Mouse (Mus musculus): ENCODE results near the gene Zbtb12. TPM values are rescaled to one million over a fixed set of nuclear protein-coding genes. Genes with fewer than 3 reads are reported as not detected.
A peak's percentile ranks its signal among the peaks of the same experiment; 100 is the strongest.

The Zbtb12 gene
- polyA plus RNA-seq, 1 experiment from 2014 or later: 16.3 TPM

GRCm38 (mm10) chr17:34937960-34938505, 58.8 kb downstream of the Zbtb12 start:
- no peak overlapping the region for H3K9ac ChIP-seq (replicated peaks)
- no peak for ATAC-seq
- H3K27me3 ChIP-seq: no peaks in the 10 kb centered on the region
- H3K36me3 ChIP-seq: peaks cover 21% of the 10 kb centered on the region
- 82% methylated on average over 6 of the region's 6 CpGs for WGBS
- H3K4me1 ChIP-seq (replicated peaks): peaks cover 6% of the 10 kb centered on the region
- H3K27ac ChIP-seq: no peak overlapping the region
- no peaks in the 10 kb centered on the region for H3K9me3 ChIP-seq
- H3K4me2 ChIP-seq (replicated peaks): no peak overlapping the region
- H3K4me3 ChIP-seq (replicated peaks): no peak overlapping the region

- H3K27ac ChIP-seq: peak overlapping the region; percentile 35
- H3K4me3 ChIP-seq (replicated peaks): peak overlapping the region; percentile 27
- ATAC-seq: 0 out of 2 replicates have a peak, but pooled peaks have one; percentile 17
Observed at GRCm38 (mm10) chr17:34941344-34942041, 62.2 kb downstream of the Zbtb12 start.

GRCm38 (mm10) chr17:34943128-34943815, 64.0 kb downstream of the Zbtb12 start:
- 91% methylated on average over 4 of the region's 4 CpGs for WGBS
- Histone ChIP-seq H3K9me3 (no peaks in the 10 kb centered on the region), H3K27ac (no peak overlapping the region), H3K4me3 (replicated peaks) (no peak overlapping the region), H3K9ac (replicated peaks) (no peak overlapping the region), H3K36me3 (no peaks in the 10 kb centered on the region), H3K27me3 (no peaks in the 10 kb centered on the region), H3K4me1 (replicated peaks) (peaks cover 6% of the 10 kb centered on the region), H3K4me2 (replicated peaks) (no peak overlapping the region)
- no peak for ATAC-seq

More at GRCm38 (mm10) chr17:34941344-34942041, 62.2 kb downstream of the Zbtb12 start:
- peaks cover 6% of the 10 kb centered on the region for H3K4me1 ChIP-seq (replicated peaks)
- H3K9me3 ChIP-seq: no peaks in the 10 kb centered on the region
- H3K36me3 ChIP-seq: 0 out of 2 replicates have a peak, but pooled peaks cover 3% of the 10 kb centered on the region
- H3K4me2 ChIP-seq (replicated peaks): peak overlapping the region; percentile 44
- peak overlapping the region; percentile 54; the same call in 1 of the 2 replicates for H3K9ac ChIP-seq (replicated peaks)
- H3K27me3 ChIP-seq: no peaks in the 10 kb centered on the region
- WGBS: 4% methylated on average over 15 of the region's 15 CpGs

GRCm38 (mm10) chr17:34944362-34944761, 65.1 kb downstream of the Zbtb12 start:
- H3K9ac ChIP-seq (replicated peaks): no peak overlapping the region
- no peaks in the 10 kb centered on the region for H3K27me3 ChIP-seq
- H3K4me3 ChIP-seq (replicated peaks): no peak overlapping the region
- no peak overlapping the region for H3K4me2 ChIP-seq (replicated peaks)
- H3K27ac ChIP-seq: no peak overlapping the region
- no peaks in the 10 kb centered on the region for H3K9me3 ChIP-seq
- peaks cover 6% of the 10 kb centered on the region for H3K4me1 ChIP-seq (replicated peaks)
- H3K36me3 ChIP-seq: peaks cover 2% of the 10 kb centered on the region
- no peak for ATAC-seq

Small RNA genes lying within 50 kb of the gene (microRNA-seq; reads per million reads assigned to microRNA genes)
- gene Mir6970: not detected
- 2.7 reads per million, percentile 9 among the genes with 10 or more reads in this experiment for gene Mir6971
- gene Mir6972: not detected

Other genes with a start within 250 kb of the Zbtb12 start
- 7.4 and 7.5 TPM in 2 replicates for gene Prrt1, start 249.9 kb upstream of the Zbtb12 start, polyA plus RNA-seq (2015; fragmentation: Nextera tagmentation; extraction: Ambion mirVana)
- gene Fkbpl, start 234.7 kb upstream of the Zbtb12 start, polyA plus RNA-seq (2015; fragmentation: Nextera tagmentation; extraction: Ambion mirVana): 17.0 and 18.9 TPM in 2 replicates
- gene Atf6b, start 232.3 kb upstream of the Zbtb12 start, polyA plus RNA-seq (2015; fragmentation: Nextera tagmentation; extraction: Ambion mirVana): 118 and 122 TPM in 2 replicates
- gene Tnxb, start 208.9 kb upstream of the Zbtb12 start, polyA plus RNA-seq (2015; fragmentation: Nextera tagmentation; extraction: Ambion mirVana): 0.08 and 0.10 TPM in 2 replicates
- not detected in 2 replicates for gene C4b, start 135.6 kb upstream of the Zbtb12 start, polyA plus RNA-seq (2015; fragmentation: Nextera tagmentation; extraction: Ambion mirVana)
- gene Cyp21a1, start 74.9 kb upstream of the Zbtb12 start, polyA plus RNA-seq (2015; fragmentation: Nextera tagmentation; extraction: Ambion mirVana): not detected in 2 replicates
- 38.5 and 40.5 TPM in 2 replicates for gene Stk19, start 42.5 kb upstream of the Zbtb12 start, polyA plus RNA-seq (2015; fragmentation: Nextera tagmentation; extraction: Ambion mirVana)
- gene Dxo, start 42.5 kb upstream of the Zbtb12 start, polyA plus RNA-seq (2015; fragmentation: Nextera tagmentation; extraction: Ambion mirVana): 74.7 and 76.1 TPM in 2 replicates
- 59.3 and 61.3 TPM in 2 replicates for gene Skiv2l, start 29.3 kb upstream of the Zbtb12 start, polyA plus RNA-seq (2015; fragmentation: Nextera tagmentation; extraction: Ambion mirVana)
- gene Nelfe, start 29.1 kb upstream of the Zbtb12 start, polyA plus RNA-seq (2015; fragmentation: Nextera tagmentation; extraction: Ambion mirVana): 95.0 and 100 TPM in 2 replicates
- gene Cfb, start 17.0 kb upstream of the Zbtb12 start, polyA plus RNA-seq (2015; fragmentation: Nextera tagmentation; extraction: Ambion mirVana): 1.7 and 2.2 TPM in 2 replicates
- gene Gm20547, start 2.6 kb downstream of the Zbtb12 start, polyA plus RNA-seq (2015; fragmentation: Nextera tagmentation; extraction: Ambion mirVana): 0.08 TPM in 1 of 2 replicates, not detected in the other
- gene C2, start 18.8 kb downstream of the Zbtb12 start, polyA plus RNA-seq (2015; fragmentation: Nextera tagmentation; extraction: Ambion mirVana): 1.2 and 2.1 TPM in 2 replicates
- 105 and 114 TPM in 2 replicates for gene Ehmt2, start 19.0 kb downstream of the Zbtb12 start, polyA plus RNA-seq (2015; fragmentation: Nextera tagmentation; extraction: Ambion mirVana)
- gene Slc44a4, start 35.0 kb downstream of the Zbtb12 start, polyA plus RNA-seq (2015; fragmentation: Nextera tagmentation; extraction: Ambion mirVana): 0.09 TPM in 1 of 2 replicates, not detected in the other
- 25.5 and 25.9 TPM in 2 replicates for gene Neu1, start 51.8 kb downstream of the Zbtb12 start, polyA plus RNA-seq (2015; fragmentation: Nextera tagmentation; extraction: Ambion mirVana)
- gene Hspa1b, start 79.8 kb downstream of the Zbtb12 start, polyA plus RNA-seq (2015; fragmentation: Nextera tagmentation; extraction: Ambion mirVana): 0.10 and 0.11 TPM in 2 replicates
- not detected in 2 replicates for gene Gm20481, start 90.4 kb downstream of the Zbtb12 start, polyA plus RNA-seq (2015; fragmentation: Nextera tagmentation; extraction: Ambion mirVana)
- gene Hspa1a, start 92.7 kb downstream of the Zbtb12 start, polyA plus RNA-seq (2015; fragmentation: Nextera tagmentation; extraction: Ambion mirVana): 2.8 and 2.9 TPM in 2 replicates
- 0.55 and 1.5 TPM in 2 replicates for gene Hspa1l, start 93.2 kb downstream of the Zbtb12 start, polyA plus RNA-seq (2015; fragmentation: Nextera tagmentation; extraction: Ambion mirVana)
- gene Lsm2, start 102.4 kb downstream of the Zbtb12 start, polyA plus RNA-seq (2015; fragmentation: Nextera tagmentation; extraction: Ambion mirVana): 141 and 150 TPM in 2 replicates
- 61.0 and 69.1 TPM in 2 replicates for gene Vars, start 121.5 kb downstream of the Zbtb12 start, polyA plus RNA-seq (2015; fragmentation: Nextera tagmentation; extraction: Ambion mirVana)
- 0.13 and 0.20 TPM in 2 replicates for gene Vwa7, start 137.1 kb downstream of the Zbtb12 start, polyA plus RNA-seq (2015; fragmentation: Nextera tagmentation; extraction: Ambion mirVana)
- gene Sapcd1, start 148.5 kb downstream of the Zbtb12 start, polyA plus RNA-seq (2015; fragmentation: Nextera tagmentation; extraction: Ambion mirVana): 3.8 and 4.3 TPM in 2 replicates
- gene Msh5, start 167.3 kb downstream of the Zbtb12 start, polyA plus RNA-seq (2015; fragmentation: Nextera tagmentation; extraction: Ambion mirVana): 3.3 and 3.7 TPM in 2 replicates
- gene Clic1, start 170.5 kb downstream of the Zbtb12 start, polyA plus RNA-seq (2015; fragmentation: Nextera tagmentation; extraction: Ambion mirVana): 93.7 and 99.6 TPM in 2 replicates
- 501 and 531 TPM in 2 replicates for gene Ddah2, start 179.6 kb downstream of the Zbtb12 start, polyA plus RNA-seq (2015; fragmentation: Nextera tagmentation; extraction: Ambion mirVana)
- gene Ly6g6c, start 185.9 kb downstream of the Zbtb12 start, polyA plus RNA-seq (2015; fragmentation: Nextera tagmentation; extraction: Ambion mirVana): not detected in 2 replicates
- 0.45 and 0.50 TPM in 2 replicates for gene Mpig6b, start 186.7 kb downstream of the Zbtb12 start, polyA plus RNA-seq (2015; fragmentation: Nextera tagmentation; extraction: Ambion mirVana)
- gene Ly6g6e, start 197.4 kb downstream of the Zbtb12 start, polyA plus RNA-seq (2015; fragmentation: Nextera tagmentation; extraction: Ambion mirVana): 0.18 and 0.32 TPM in 2 replicates
- gene Ly6g6d, start 198.6 kb downstream of the Zbtb12 start, polyA plus RNA-seq (2015; fragmentation: Nextera tagmentation; extraction: Ambion mirVana): 1.0 and 1.9 TPM in 2 replicates
- gene Ly6g6f, start 206.1 kb downstream of the Zbtb12 start, polyA plus RNA-seq (2015; fragmentation: Nextera tagmentation; extraction: Ambion mirVana): 0.18 and 0.19 TPM in 2 replicates
- 85.1 and 86.5 TPM in 2 replicates for gene Abhd16a, start 209.8 kb downstream of the Zbtb12 start, polyA plus RNA-seq (2015; fragmentation: Nextera tagmentation; extraction: Ambion mirVana)
- not detected in 2 replicates for gene Ly6g5c, start 228.8 kb downstream of the Zbtb12 start, polyA plus RNA-seq (2015; fragmentation: Nextera tagmentation; extraction: Ambion mirVana)
- gene Ly6g5b, start 235.9 kb downstream of the Zbtb12 start, polyA plus RNA-seq (2015; fragmentation: Nextera tagmentation; extraction: Ambion mirVana): 1.4 and 1.7 TPM in 2 replicates
- 27.1 and 30.4 TPM in 2 replicates for gene Gpank1, start 242.0 kb downstream of the Zbtb12 start, polyA plus RNA-seq (2015; fragmentation: Nextera tagmentation; extraction: Ambion mirVana)
- 293 and 316 TPM in 2 replicates for gene Csnk2b, start 242.6 kb downstream of the Zbtb12 start, polyA plus RNA-seq (2015; fragmentation: Nextera tagmentation; extraction: Ambion mirVana)
- 9.2 and 9.4 TPM in 2 replicates for gene D17H6S53E, start 246.9 kb downstream of the Zbtb12 start, polyA plus RNA-seq (2015; fragmentation: Nextera tagmentation; extraction: Ambion mirVana)

Data from midbrain, embryonic 13.5 days (tissue).